Mouse (Mus musculus) kidney, embryonic 16.5 days (tissue): ENCODE data around the gene Mrrf. TPM values are rescaled to one million over a fixed set of nuclear protein-coding genes. Genes with fewer than 3 reads are reported as not detected.

ENCODE experiments used
- ATAC-seq: fragments of 200-750 bp; cut with Nextera tagmentation; 2 replicates; pipeline ENCODE4 v1.8.0; 2017; ENCODE audit warnings: moderate TSS enrichment; ENCODE audit not compliant: low FRiP score, low TSS enrichment
- H3K27ac ChIP-seq: fragments of 300-500 bp; sonication (generic); 2 replicates; pipeline ENCODE4 v1.5.1; 2014; ENCODE audit warnings: low read length
- H3K27me3 ChIP-seq: fragments of 300-500 bp; sonication (generic); 2 replicates; pipeline ENCODE4 v1.6.1; 2014; ENCODE audit warnings: low read length, control low read depth, mixed read lengths; ENCODE audit not compliant: insufficient read depth
- H3K36me3 ChIP-seq: fragments of 300-500 bp; sonication (generic); 2 replicates; pipeline ENCODE4 v1.6.1; 2014; ENCODE audit warnings: low read length, control low read depth, mixed read lengths; ENCODE audit not compliant: insufficient read depth
- H3K4me1 ChIP-seq: fragments of 300-500 bp; sonication (generic); 2 replicates; pipeline ENCODE4 v1.6.1; 2014; ENCODE audit warnings: low read length, control low read depth, mixed read lengths; ENCODE audit not compliant: insufficient read depth
- H3K4me2 ChIP-seq: fragments of 300-500 bp; sonication (generic); replicated peaks from 2 replicates; pipeline ENCODE4 v1.6.1; 2014; ENCODE audit warnings: low read depth, low read length
- H3K4me3 ChIP-seq: fragments of 300-500 bp; sonication (generic); 2 replicates; pipeline ENCODE4 v1.5.1; 2014; ENCODE audit warnings: mild to moderate bottlenecking, low read length
- H3K9ac ChIP-seq: fragments of 300-500 bp; sonication (generic); replicated peaks from 2 replicates; pipeline ENCODE4 v1.6.1; 2014; ENCODE audit warnings: low read length
- H3K9me3 ChIP-seq: fragments of 300-500 bp; sonication (generic); 2 replicates; pipeline ENCODE4 v1.6.1; 2016; ENCODE audit warnings: low read length, control low read depth
- WGBS: fragments of 180-500 bp; shearing (Covaris S2); extraction: QIAGEN DNeasy Blood & Tissue Kit; methylation state at CpG from one replicate; pipeline ENCODE4 v1.1.7; 2014; 5-methylcytosine and 5-hydroxymethylcytosine counted together
- polyA plus RNA-seq: library from polyadenylated mRNA; unstranded; fragments of >200 nt; fragmentation: Nextera tagmentation; extraction: Ambion mirVana; gene quantifications from 2 replicates; pipeline ENCODE4 v1.2.1, GENCODE M21; 2015

Mrrf gene
- polyA plus RNA-seq, 1 experiment from 2014 or later, result 31.7 TPM

DNA sequence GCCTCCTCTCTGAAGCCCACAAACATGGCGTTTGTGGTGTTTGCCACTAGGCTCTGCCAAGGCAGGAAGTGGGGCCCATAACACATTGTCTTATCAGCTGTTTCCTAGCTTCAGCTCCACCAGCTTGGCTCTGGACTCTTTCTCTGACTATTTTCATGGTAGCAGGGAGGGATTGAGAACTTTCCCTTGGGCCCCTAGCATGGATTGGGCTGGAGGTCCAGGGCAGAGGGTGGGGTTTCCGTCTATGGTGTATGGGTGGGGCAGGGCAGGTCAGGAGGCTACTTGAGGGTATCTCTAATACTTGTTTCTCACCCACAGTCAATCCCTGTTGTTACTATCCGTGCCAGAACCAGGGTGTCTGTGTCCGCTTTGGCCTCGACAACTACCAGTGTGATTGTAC is 100.7 kb downstream of the Mrrf start:
- H3K9ac ChIP-seq, result no peak overlapping the region
- H3K4me3 ChIP-seq, result no peak overlapping the region
- H3K9me3 ChIP-seq, result no peaks in the 10 kb centered on the region
- peaks cover 12% of the 10 kb centered on the region for H3K36me3 ChIP-seq
- H3K27ac ChIP-seq, result no peak overlapping the region
- no peaks in the 10 kb centered on the region for H3K27me3 ChIP-seq
- ATAC-seq, result no peak
- no peak overlapping the region for H3K4me2 ChIP-seq
- WGBS, result 92% methylated on average over 5 of the region's 5 CpGs
- H3K4me1 ChIP-seq, result 0 out of 2 replicates have a peak, but pooled peaks cover 5% of the 10 kb centered on the region

DNA sequence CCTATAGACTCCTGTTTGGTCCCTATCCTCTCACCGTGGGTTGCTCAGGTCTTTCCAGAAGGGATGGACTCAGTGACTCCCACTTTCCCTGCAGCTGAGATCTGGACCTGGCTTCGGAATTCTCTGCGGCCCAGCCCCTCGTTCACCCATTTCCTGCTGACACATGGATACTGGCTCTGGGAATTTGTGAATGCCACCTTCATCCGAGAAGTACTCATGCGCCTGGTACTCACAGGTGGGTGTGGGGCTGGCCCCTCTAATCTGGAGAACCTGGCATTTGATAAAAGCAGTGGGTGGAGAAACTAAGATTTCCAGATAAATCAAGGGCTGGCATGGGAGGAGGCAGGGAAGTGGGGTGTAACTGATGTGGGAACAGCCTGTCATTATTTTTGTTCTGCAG is 101.4 kb downstream of the Mrrf start:
- WGBS, result 83% methylated on average over 6 of the region's 6 CpGs
- H3K9me3 ChIP-seq, result no peaks in the 10 kb centered on the region
- H3K36me3 ChIP-seq, result peaks cover 12% of the 10 kb centered on the region
- no peaks in the 10 kb centered on the region for H3K27me3 ChIP-seq
- H3K4me1 ChIP-seq, result 0 out of 2 replicates have a peak, but pooled peaks cover 5% of the 10 kb centered on the region
- H3K27ac ChIP-seq, result no peak overlapping the region
- no peak overlapping the region for H3K4me3 ChIP-seq
- no peak overlapping the region for H3K4me2 ChIP-seq
- ATAC-seq, result no peak
- H3K9ac ChIP-seq, result no peak overlapping the region

DNA sequence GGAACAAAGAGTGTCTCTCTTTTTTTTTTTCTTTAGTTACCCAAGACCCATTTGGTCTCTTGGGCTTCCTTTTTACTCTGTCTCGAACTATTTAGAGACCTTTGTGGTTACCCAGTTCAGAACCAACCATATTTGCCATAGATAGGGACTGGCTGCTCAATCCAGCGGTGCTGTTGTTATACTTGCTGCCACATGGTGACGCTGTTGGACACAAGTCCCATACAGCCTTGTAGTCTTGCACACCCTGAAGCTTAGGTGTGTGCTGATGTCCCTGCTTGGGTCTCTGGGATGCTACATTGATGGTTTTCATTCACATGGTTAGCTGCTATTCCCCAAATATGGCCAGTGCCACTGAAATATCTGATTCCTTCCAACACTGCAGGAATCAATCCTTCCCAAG is 102.3 kb downstream of the Mrrf start:
- Histone ChIP-seq H3K4me2 (no peak overlapping the region), H3K27ac (no peak overlapping the region)
- 82% methylated on average over 3 of the region's 3 CpGs for WGBS

GRCm38 (mm10) chr2:36238951-36239350 is 102.8 kb downstream of the Mrrf start:
- WGBS, result 85% methylated on average over 2 of the region's 2 CpGs
- Histone ChIP-seq H3K4me3 (no peak overlapping the region), H3K36me3 (peaks cover 12% of the 10 kb centered on the region), H3K4me2 (no peak overlapping the region), H3K4me1 (0 out of 2 replicates have a peak, but pooled peaks cover 5% of the 10 kb centered on the region), H3K9ac (no peak overlapping the region), H3K27ac (no peak overlapping the region), H3K9me3 (no peaks in the 10 kb centered on the region), H3K27me3 (no peaks in the 10 kb centered on the region)
- ATAC-seq, result no peak

More for the DNA sequence above, 102.3 kb downstream of the Mrrf start:
- Histone ChIP-seq H3K36me3 (peaks cover 12% of the 10 kb centered on the region), H3K9ac (no peak overlapping the region), H3K9me3 (no peaks in the 10 kb centered on the region), H3K4me1 (0 out of 2 replicates have a peak, but pooled peaks cover 5% of the 10 kb centered on the region), H3K4me3 (no peak overlapping the region), H3K27me3 (no peaks in the 10 kb centered on the region)
- ATAC-seq, result no peak

Other genes starting within 250 kb of the Mrrf start
- gene Ttll11, start 156.5 kb upstream of the Mrrf start, polyA plus RNA-seq, result 0.28 and 0.75 TPM in 2 replicates
- 282 and 308 TPM in 2 replicates for gene Ndufa8, start 87.0 kb upstream of the Mrrf start, polyA plus RNA-seq
- 0.69 and 0.70 TPM in 2 replicates for gene Morn5, start 86.9 kb upstream of the Mrrf start, polyA plus RNA-seq
- 2.9 and 3.2 TPM in 2 replicates for gene Lhx6, start 31.0 kb upstream of the Mrrf start, polyA plus RNA-seq
- gene Rbm18, start 384 bp downstream of the Mrrf start, polyA plus RNA-seq, result 74.5 and 75.4 TPM in 2 replicates
- 39.9 and 40.1 TPM in 2 replicates for gene Ptgs1, start 94.0 kb downstream of the Mrrf start, polyA plus RNA-seq
- gene Olfr338, start 237.1 kb downstream of the Mrrf start, polyA plus RNA-seq, result 0.04 TPM in 1 of 2 replicates, not detected in the other